Mouse (Mus musculus): ENCODE measurements around the gene Mpv17l2. TPM values are rescaled to one million over a fixed set of nuclear protein-coding genes. Genes with fewer than 3 reads are reported as not detected.
A peak's percentile ranks its signal among the peaks of the same experiment; 100 is the strongest.

The Mpv17l2 gene
- polyA plus RNA-seq, 1 experiment: 73.0 TPM

GRCm38 (mm10) chr8:70795370-70795769, 34.6 kb upstream of the Mpv17l2 start:
- H3ac ChIP-seq (ENCODE audit: control insufficient read depth, insufficient read length): no peak overlapping the region
- H3K4me2 ChIP-seq (ENCODE audit: low read depth): peak overlapping the region; percentile 86
- H3K36me3 ChIP-seq (ENCODE audit: control insufficient read depth, insufficient read depth): no peaks in the 10 kb centered on the region
- TF ChIP-seq MYOD1 (IDR thresholded peaks at IDR 0.05; ENCODE audit: control insufficient read depth in 1 of 3, insufficient read length in 2 of 3, low read depth in 2 of 3) (no peak), USF1 (IDR thresholded peaks at IDR 0.05; ENCODE audit: low read depth) (no peak), TCF3 (IDR thresholded peaks at IDR 0.05; ENCODE audit: insufficient read length, low read depth) (no peak), SRF (IDR thresholded peaks at IDR 0.05; ENCODE audit: control insufficient read depth, insufficient read length, low read depth) (no peak), REST (IDR thresholded peaks at IDR 0.05; ENCODE audit: insufficient read depth, insufficient read length) (no peak), CEBPB (IDR thresholded peaks at IDR 0.05; ENCODE audit: insufficient read depth, poor library complexity, severe bottlenecking) (no peak), MYOG (IDR thresholded peaks at IDR 0.05; ENCODE audit: control insufficient read depth in 1 of 3, insufficient read depth in 1 of 3, insufficient read length in 2 of 3, low read depth in 2 of 3) (no peak), POLR2AphosphoS2 (IDR thresholded peaks at IDR 0.05; ENCODE audit: insufficient read length, low read depth) (no peak)
- no peaks in the 10 kb centered on the region for H3K27me3 ChIP-seq (ENCODE audit: control insufficient read depth, insufficient read depth, insufficient read length)
- H3K4me3 ChIP-seq: no peak overlapping the region
- H3K79me2 ChIP-seq (ENCODE audit: control insufficient read depth, insufficient read depth): peaks cover 15% of the 10 kb centered on the region

- H3K79me2 ChIP-seq (ENCODE audit: control insufficient read depth, insufficient read depth): peaks cover 15% of the 10 kb centered on the region
- no peak for TF ChIP-seq E2F4 (IDR thresholded peaks at IDR 0.05; ENCODE audit: insufficient read depth)
- TF ChIP-seq MAX (IDR thresholded peaks at IDR 0.05; ENCODE audit: low read depth): no peak
- H3ac ChIP-seq (ENCODE audit: control insufficient read depth, insufficient read length): no peak overlapping the region
- H3K36me3 ChIP-seq (ENCODE audit: control insufficient read depth, insufficient read depth): no peaks in the 10 kb centered on the region
- H3K4me3 ChIP-seq: no peak overlapping the region
- H3K4me2 ChIP-seq (ENCODE audit: low read depth): no peak overlapping the region
- H3K27me3 ChIP-seq (ENCODE audit: control insufficient read depth, insufficient read depth, insufficient read length): no peaks in the 10 kb centered on the region
Measured at GRCm38 (mm10) chr8:70794215-70794614, 33.5 kb upstream of the Mpv17l2 start.

DNA sequence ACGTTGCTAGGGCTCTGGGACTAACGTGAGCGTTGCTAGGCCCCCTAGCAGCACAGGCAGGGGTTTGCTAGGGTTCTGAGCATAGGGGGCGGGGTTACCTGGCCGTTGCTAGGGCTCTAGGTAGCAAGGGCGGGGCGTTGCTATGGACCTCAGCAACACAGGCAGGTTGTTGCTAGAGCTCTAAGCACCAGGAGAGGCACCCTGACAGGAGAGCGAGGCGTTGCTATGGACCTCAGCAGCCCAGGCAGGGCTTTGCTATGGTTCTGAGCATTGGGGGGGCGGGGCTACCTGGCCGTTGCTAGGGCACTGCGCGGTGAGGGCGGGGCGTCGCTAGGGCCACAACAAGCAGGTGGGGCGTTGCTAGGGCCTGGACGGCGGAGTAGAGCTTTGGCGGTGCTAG, 32.0 kb upstream of the Mpv17l2 start:
- H3ac ChIP-seq (ENCODE audit: control insufficient read depth, insufficient read length): peak overlapping the region; percentile 13
- peak overlapping the region; percentile 92 for H3K4me2 ChIP-seq (ENCODE audit: low read depth)
- peak in 1 of 3 experiments; percentile 2 for TF ChIP-seq MYOG (IDR thresholded peaks at IDR 0.05; ENCODE audit: control insufficient read depth in 1 of 3, insufficient read depth in 1 of 3, insufficient read length in 2 of 3, low read depth in 2 of 3)
- no peak for TF ChIP-seq E2F4 (IDR thresholded peaks at IDR 0.05; ENCODE audit: insufficient read depth)
- H3K79me2 ChIP-seq (ENCODE audit: control insufficient read depth, insufficient read depth): peaks cover 15% of the 10 kb centered on the region
- H3K27me3 ChIP-seq (ENCODE audit: control insufficient read depth, insufficient read depth, insufficient read length): no peaks in the 10 kb centered on the region
- no peaks in the 10 kb centered on the region for H3K36me3 ChIP-seq (ENCODE audit: control insufficient read depth, insufficient read depth)
- peak overlapping the region; percentile 25 for H3K4me3 ChIP-seq

DNA sequence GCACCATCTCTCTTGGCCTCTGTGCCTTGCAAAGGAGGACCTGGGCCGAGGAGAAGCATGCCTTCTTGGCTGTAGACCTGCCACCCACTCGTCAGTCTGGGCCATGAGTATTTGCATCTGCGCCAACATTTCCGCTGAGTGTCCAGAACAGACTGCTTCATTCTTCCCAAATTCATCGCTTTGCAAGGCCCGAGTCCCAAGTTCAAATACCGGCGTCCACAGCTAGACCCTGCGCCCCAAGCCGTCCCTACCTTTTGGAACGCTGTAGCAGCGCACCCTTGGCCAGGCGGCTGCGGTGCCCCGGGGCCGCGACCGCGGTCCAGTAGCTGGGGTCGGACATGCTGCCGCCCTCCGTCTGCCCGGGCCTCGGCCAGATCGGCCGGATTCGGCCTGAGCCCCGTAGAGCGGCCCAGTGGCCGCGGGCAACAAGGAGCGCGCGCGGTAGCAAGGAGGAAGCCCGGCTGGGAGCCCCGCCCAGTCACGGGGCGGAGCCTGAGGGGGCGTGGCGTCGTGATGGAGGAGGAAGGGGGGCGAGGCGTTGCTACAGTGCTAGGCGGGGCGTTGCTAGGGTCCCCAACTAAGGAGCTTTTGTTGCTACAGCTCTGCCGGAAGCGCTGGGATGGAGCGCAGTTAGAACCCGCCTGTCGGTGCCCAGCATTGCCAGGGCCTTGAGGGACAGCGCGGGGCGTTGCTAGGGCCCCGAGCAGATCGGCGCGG, 31.4 kb upstream of the Mpv17l2 start:
- TF ChIP-seq CEBPB (IDR thresholded peaks at IDR 0.05; ENCODE audit: insufficient read depth, poor library complexity, severe bottlenecking) (no peak), TCF3 (IDR thresholded peaks at IDR 0.05; ENCODE audit: insufficient read length, low read depth) (no peak), POLR2A (IDR thresholded peaks at IDR 0.05; ENCODE audit: insufficient read length, low read depth) (peak; percentile 64), MYOD1 (IDR thresholded peaks at IDR 0.05; ENCODE audit: control insufficient read depth in 1 of 3, insufficient read length in 2 of 3, low read depth in 2 of 3) (no peak), SRF (IDR thresholded peaks at IDR 0.05; ENCODE audit: control insufficient read depth, insufficient read length, low read depth) (peak; percentile 70), POLR2AphosphoS2 (IDR thresholded peaks at IDR 0.05; ENCODE audit: insufficient read length, low read depth) (no peak), MYOG (IDR thresholded peaks at IDR 0.05; ENCODE audit: control insufficient read depth in 1 of 3, insufficient read depth in 1 of 3, insufficient read length in 2 of 3, low read depth in 2 of 3) (no peak)
- Histone ChIP-seq H3ac (ENCODE audit: control insufficient read depth, insufficient read length) (peak overlapping the region; percentile 13), H3K4me3 (peak overlapping the region; percentile 25), H3K79me2 (ENCODE audit: control insufficient read depth, insufficient read depth) (peaks cover 15% of the 10 kb centered on the region), H3K27me3 (ENCODE audit: control insufficient read depth, insufficient read depth, insufficient read length) (no peaks in the 10 kb centered on the region), H3K4me2 (ENCODE audit: low read depth) (peak overlapping the region; percentile 92), H3K36me3 (ENCODE audit: control insufficient read depth, insufficient read depth) (no peaks in the 10 kb centered on the region)

- Histone ChIP-seq H3K79me2 (ENCODE audit: control insufficient read depth, insufficient read depth) (peaks cover 15% of the 10 kb centered on the region), H3K36me3 (ENCODE audit: control insufficient read depth, insufficient read depth) (no peaks in the 10 kb centered on the region), H3K4me3 (peak overlapping the region; percentile 25), H3K4me2 (ENCODE audit: low read depth) (peak overlapping the region; percentile 72), H3ac (ENCODE audit: control insufficient read depth, insufficient read length) (no peak overlapping the region), H3K27me3 (ENCODE audit: control insufficient read depth, insufficient read depth, insufficient read length) (no peaks in the 10 kb centered on the region)
- TF ChIP-seq POLR2AphosphoS2 (IDR thresholded peaks at IDR 0.05; ENCODE audit: insufficient read length, low read depth) (no peak), MAX (IDR thresholded peaks at IDR 0.05; ENCODE audit: low read depth) (no peak), MYOD1 (IDR thresholded peaks at IDR 0.05; ENCODE audit: control insufficient read depth in 1 of 3, insufficient read length in 2 of 3, low read depth in 2 of 3) (no peak), USF1 (IDR thresholded peaks at IDR 0.05; ENCODE audit: low read depth) (no peak), POLR2A (IDR thresholded peaks at IDR 0.05; ENCODE audit: insufficient read length, low read depth) (no peak), CEBPB (IDR thresholded peaks at IDR 0.05; ENCODE audit: insufficient read depth, poor library complexity, severe bottlenecking) (no peak), TCF3 (IDR thresholded peaks at IDR 0.05; ENCODE audit: insufficient read length, low read depth) (no peak)
Measured at GRCm38 (mm10) chr8:70791294-70791701, 30.6 kb upstream of the Mpv17l2 start.

Measured in myocyte (in vitro differentiated cells).